Mouse (Mus musculus) right cerebral cortex, postnatal 10 days (tissue): ENCODE measurements at regions not wholly inside any gene's neighbourhood (a gene's known extent, or its start where the extent isn't known, plus 50 kb on each side); places are given as distances from the start of the nearest gene placed in this dataset.
A peak's percentile ranks its signal among the peaks of the same experiment; 100 is the strongest.

Experiments used
- DNase-seq, 2 experiments: peaks; one replicate each; pipeline ENCODE4 v3.0.0; 2021; ENCODE audit warnings: low spot score in 2 of 2

- no peak for DNase-seq
Measured at GRCm38 (mm10) chr10:125790924-125791323, 175.0 kb upstream of the Lrig3 start.

GRCm38 (mm10) chr10:125794504-125794903, 171.5 kb upstream of the Lrig3 start:
- no peak for DNase-seq

GRCm38 (mm10) chr10:125795323-125795722, 170.6 kb upstream of the Lrig3 start:
- DNase-seq = no peak

- no peak for DNase-seq
Measured at GRCm38 (mm10) chr10:125798678-125799077, 167.3 kb upstream of the Lrig3 start.

- DNase-seq = no peak
Measured at GRCm38 (mm10) chr10:125800572-125801114, 165.3 kb upstream of the Lrig3 start.

- DNase-seq = no peak
Measured at GRCm38 (mm10) chr10:125801450-125801849, 164.5 kb upstream of the Lrig3 start.

GRCm38 (mm10) chr10:125802923-125803583, 162.9 kb upstream of the Lrig3 start:
- no peak for DNase-seq

- DNase-seq = no peak
Measured at GRCm38 (mm10) chr10:125809763-125810361, 156.1 kb upstream of the Lrig3 start.

GRCm38 (mm10) chr10:125810590-125810989, 155.4 kb upstream of the Lrig3 start:
- no peak for DNase-seq

GRCm38 (mm10) chr10:125814191-125814887, 151.6 kb upstream of the Lrig3 start:
- no peak for DNase-seq

- DNase-seq = no peak
Measured at GRCm38 (mm10) chr10:125832134-125832533, 133.8 kb upstream of the Lrig3 start.

GRCm38 (mm10) chr10:125832764-125833163, 133.2 kb upstream of the Lrig3 start:
- DNase-seq = no peak

GRCm38 (mm10) chr10:125833989-125834388, 132.0 kb upstream of the Lrig3 start:
- no peak for DNase-seq

- no peak for DNase-seq
Measured at GRCm38 (mm10) chr10:125838982-125839381, 127.0 kb upstream of the Lrig3 start.

- peak; percentile 36 to 61 for DNase-seq
Measured at GRCm38 (mm10) chr10:125839621-125840141, 126.3 kb upstream of the Lrig3 start.

GRCm38 (mm10) chr10:125840388-125840787, 125.6 kb upstream of the Lrig3 start:
- DNase-seq = no peak

- DNase-seq = no peak
Measured at GRCm38 (mm10) chr10:125844336-125844865, 121.6 kb upstream of the Lrig3 start.

- DNase-seq = no peak
Measured at GRCm38 (mm10) chr10:125845014-125845514, 120.9 kb upstream of the Lrig3 start.

- DNase-seq = no peak
Measured at GRCm38 (mm10) chr10:125850370-125850769, 115.6 kb upstream of the Lrig3 start.

- no peak for DNase-seq
Measured at GRCm38 (mm10) chr10:125861734-125862133, 104.2 kb upstream of the Lrig3 start.

- no peak for DNase-seq
Measured at GRCm38 (mm10) chr10:125866346-125866745, 99.6 kb upstream of the Lrig3 start.

GRCm38 (mm10) chr10:125884563-125884962, 81.4 kb upstream of the Lrig3 start:
- peak; percentile 34 to 44 for DNase-seq
